Mouse (Mus musculus) CH12.LX (cell line): ENCODE measurements around the gene 4930455H04Rik. TPM values are rescaled to one million over a fixed set of nuclear protein-coding genes. Genes with fewer than 3 reads are reported as not detected.

Experiments
- DNase-seq: peaks from one replicate; pipeline ENCODE4 v3.0.0-alpha.2; 2013; ENCODE audit errors: extremely low read depth
- H3K27ac ChIP-seq: 2 replicates; pipeline ENCODE4 v1.5.1; 2012; ENCODE audit warnings: low read depth, mild to moderate bottlenecking, control low read depth, moderate library complexity; ENCODE audit not compliant: insufficient read depth
- H3K27me3 ChIP-seq: replicated peaks from 2 replicates; pipeline ENCODE3; 2012; ENCODE audit warnings: inconsistent platforms
- H3K36me3 ChIP-seq, 2 experiments: replicated peaks in 1 of 2; 2 replicates each; pipeline versions ENCODE3 to v1.6.1; 2012; ENCODE audit warnings: inconsistent platforms in 1 of 2, low read length in 1 of 2, mild to moderate bottlenecking in 1 of 2, mixed read lengths in 1 of 2, moderate library complexity in 1 of 2; ENCODE audit not compliant: control insufficient read depth in 1 of 2, insufficient read depth in 1 of 2
- H3K4me1 ChIP-seq, 2 experiments: 2 replicates each; pipeline ENCODE4 v1.6.1; 2012; ENCODE audit warnings: inconsistent platforms in 1 of 2, moderate library complexity in 1 of 2; ENCODE audit not compliant: insufficient read depth in 2 of 2, control insufficient read depth in 1 of 2
- H3K4me2 ChIP-seq: 2 replicates; pipeline ENCODE4 v1.6.1; 2012; ENCODE audit warnings: low read depth, mild to moderate bottlenecking, control low read depth; ENCODE audit not compliant: poor library complexity, insufficient read depth, severe bottlenecking
- H3K4me3 ChIP-seq, 3 experiments: fragments of 150-350 bp in 1 of 3; sonication (generic) in 1 of 3; replicated peaks in 1 of 3; 2 replicates each; pipeline versions ENCODE3 to v1.5.1; 2011 to 2012; ENCODE audit warnings: low read depth in 2 of 3, low read length in 2 of 3, mild to moderate bottlenecking in 2 of 3, moderate library complexity in 2 of 3, control low read depth in 1 of 3, improper control_type of control experiment in 1 of 3, inconsistent platforms in 1 of 3, mixed read lengths in 1 of 3; ENCODE audit not compliant: poor library complexity in 1 of 3
- H3K79me2 ChIP-seq: replicated peaks from 2 replicates; pipeline ENCODE4 v1.6.1; 2012; ENCODE audit warnings: mild to moderate bottlenecking, moderate library complexity; ENCODE audit not compliant: control insufficient read depth, poor library complexity, insufficient read depth, severe bottlenecking; ENCODE audit errors: extremely low read depth
- H3K9ac ChIP-seq: 2 replicates; pipeline ENCODE4 v1.6.1; 2012; ENCODE audit warnings: low read depth, mild to moderate bottlenecking, control low read depth, moderate library complexity; ENCODE audit not compliant: insufficient read depth
- H3K9me3 ChIP-seq: replicated peaks from 2 replicates; pipeline ENCODE3; 2012; ENCODE audit warnings: low read length, inconsistent platforms, mixed read lengths
- CHD1 ChIP-seq: IDR thresholded peaks from 2 replicates; pipeline ENCODE4 v1.6.1; 2012; ENCODE audit warnings: low read depth, low read length, improper control_type of control experiment, inconsistent platforms
- CHD2 ChIP-seq: IDR thresholded peaks from 2 replicates; pipeline ENCODE4 v1.6.1; 2011; ENCODE audit warnings: low read length, improper control_type of control experiment
- CTCF ChIP-seq, 2 experiments: IDR thresholded peaks in 1 of 2; conservative IDR thresholded peaks in 1 of 2; 2 replicates each; pipeline ENCODE4 v1.5.1; 2011 to 2012; ENCODE audit warnings: low read depth in 2 of 2, low read length in 2 of 2, improper control_type of control experiment in 1 of 2, inconsistent platforms in 1 of 2, mild to moderate bottlenecking in 1 of 2, moderate library complexity in 1 of 2
- E2F4 ChIP-seq: IDR thresholded peaks from 2 replicates; pipeline ENCODE4 v1.6.1; 2011; ENCODE audit warnings: low read depth, low read length, improper control_type of control experiment; ENCODE audit not compliant: insufficient replicate concordance
- ELF1 ChIP-seq: IDR thresholded peaks from 2 replicates; pipeline ENCODE4 v1.6.1; 2014; ENCODE audit warnings: low read depth, mild to moderate bottlenecking, inconsistent platforms, low read length, improper control_type of control experiment
- ETS1 ChIP-seq: conservative IDR thresholded peaks from 2 replicates; pipeline ENCODE4 v1.6.1; 2012; ENCODE audit warnings: low read depth, mild to moderate bottlenecking, inconsistent platforms, low read length, improper control_type of control experiment, moderate library complexity
- GABPA ChIP-seq: IDR thresholded peaks from 2 replicates; pipeline ENCODE4 v1.6.1; 2012; ENCODE audit warnings: low read depth, low read length, improper control_type of control experiment, inconsistent platforms; ENCODE audit not compliant: insufficient replicate concordance
- IRF4 ChIP-seq: IDR thresholded peaks from 2 replicates; pipeline ENCODE4 v1.6.1; 2014; ENCODE audit warnings: low read depth, mild to moderate bottlenecking, inconsistent platforms, low read length, improper control_type of control experiment
- JUN ChIP-seq: IDR thresholded peaks from 2 replicates; pipeline ENCODE4 v1.6.1; 2011; ENCODE audit warnings: low read depth, mild to moderate bottlenecking, low read length, improper control_type of control experiment, moderate library complexity; ENCODE audit not compliant: insufficient read depth
- JUND ChIP-seq: conservative IDR thresholded peaks from 2 replicates; pipeline ENCODE4 v1.6.1; 2011; ENCODE audit warnings: low read depth, low read length, improper control_type of control experiment
- KAT2A ChIP-seq: IDR thresholded peaks from 2 replicates; pipeline ENCODE4 v1.6.1; 2012; ENCODE audit warnings: low read length, improper control_type of control experiment, inconsistent platforms; ENCODE audit not compliant: insufficient replicate concordance
- MAZ ChIP-seq: IDR thresholded peaks from 2 replicates; pipeline ENCODE4 v1.6.1; 2012; ENCODE audit warnings: low read depth, mild to moderate bottlenecking, inconsistent platforms, low read length, improper control_type of control experiment, moderate library complexity
- MEF2A ChIP-seq: IDR thresholded peaks from 2 replicates; pipeline ENCODE4 v1.6.1; 2014; ENCODE audit warnings: low read depth, mild to moderate bottlenecking, inconsistent platforms, low read length, improper control_type of control experiment, borderline replicate concordance
- MXI1 ChIP-seq: IDR thresholded peaks from 2 replicates; pipeline ENCODE4 v1.6.1; 2011; ENCODE audit warnings: mild to moderate bottlenecking, low read depth, low read length, improper control_type of control experiment
- NELFE ChIP-seq: IDR thresholded peaks from 2 replicates; pipeline ENCODE4 v1.6.1; 2011; ENCODE audit warnings: low read depth, low read length, improper control_type of control experiment
- PAX5 ChIP-seq: IDR thresholded peaks from 2 replicates; pipeline ENCODE4 v1.6.1; 2012; ENCODE audit warnings: low read length, inconsistent platforms, mixed read lengths
- POLR2A ChIP-seq: IDR thresholded peaks from 2 replicates; pipeline ENCODE4 v1.6.1; 2011; ENCODE audit warnings: low read depth, mild to moderate bottlenecking, improper control_type of control experiment, low read length
- RCOR1 ChIP-seq: conservative IDR thresholded peaks from 2 replicates; pipeline ENCODE4 v1.6.1; 2012; ENCODE audit warnings: low read depth, mild to moderate bottlenecking, inconsistent platforms, low read length, improper control_type of control experiment
- SIN3A ChIP-seq: IDR thresholded peaks from 2 replicates; pipeline ENCODE4 v1.6.1; 2012; ENCODE audit warnings: low read length, improper control_type of control experiment, inconsistent platforms
- UBTF ChIP-seq: IDR thresholded peaks from 2 replicates; pipeline ENCODE4 v1.6.1; 2012; ENCODE audit warnings: low read depth, mild to moderate bottlenecking, inconsistent platforms, low read length, improper control_type of control experiment, moderate library complexity
- USF2 ChIP-seq: conservative IDR thresholded peaks from 2 replicates; pipeline ENCODE4 v1.6.1; 2011; ENCODE audit warnings: low read depth, low read length, improper control_type of control experiment
- ZKSCAN1 ChIP-seq: IDR thresholded peaks from 2 replicates; pipeline ENCODE4 v1.6.1; 2012; ENCODE audit warnings: low read depth, inconsistent platforms, low read length, improper control_type of control experiment, borderline replicate concordance
- ZMIZ1 ChIP-seq: IDR thresholded peaks from 2 replicates; pipeline ENCODE4 v1.6.1; 2012; ENCODE audit warnings: low read depth, mild to moderate bottlenecking, inconsistent platforms, low read length, improper control_type of control experiment
- dilution Hi-C: fragments of 300-500 bp; cut with MboI; formaldehyde crosslinking; loops from 2 replicates; pipeline ENCODE4 v1.14.3; 2020; ENCODE audit warnings: low sequenced_read_pairs; ENCODE audit not compliant: extremely low pct_unique_long_range_greater_than_20kb, extremely low pct_ligation_motif_present
- in situ Hi-C: fragments of 300-500 bp; cut with MboI; formaldehyde crosslinking; loops from 3 replicates; pipeline ENCODE4 v1.14.3; 2019; ENCODE audit warnings: low sequenced_read_pairs, low pct_ligation_motif_present, low pct_unique_long_range_greater_than_20kb, mixed read lengths
- polyA plus RNA-seq: library from polyadenylated mRNA; unstranded; fragments of >175 nt; gene quantifications from 2 replicates; pipeline ENCODE4 v1.2.1, GENCODE M21; 2012; ENCODE audit warnings: low read depth; ENCODE audit not compliant: insufficient read length
- total RNA-seq, 2 experiments: library from RNA; depleted of rRNA; stranded (reverse); fragments of 300-350 nt in 1 of 2; fragments of >200 nt in 1 of 2; gene quantifications; 2 replicates each; pipeline ENCODE4 v1.2.3; 2012 to 2014

4930455H04Rik gene
- total and polyA plus RNA-seq, 3 experiments = not detected

DNA sequence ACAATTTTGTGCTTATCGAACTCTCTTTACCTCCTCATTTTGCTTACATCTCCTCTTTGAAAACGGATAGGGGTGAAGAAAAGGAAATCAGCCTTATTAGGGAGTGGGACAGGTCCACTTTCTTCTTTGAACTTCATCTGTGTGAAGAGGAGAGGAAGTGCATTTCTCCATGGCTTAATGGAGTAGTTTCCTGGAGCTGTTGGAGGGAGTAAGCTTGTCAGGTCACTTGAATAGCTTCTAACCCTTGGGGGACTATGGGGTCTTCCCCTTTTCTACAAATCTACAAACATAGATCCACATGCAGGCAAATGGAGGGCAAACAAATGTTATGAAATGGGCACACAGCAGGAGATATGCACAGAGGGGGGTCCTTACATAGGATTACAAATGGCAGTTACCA lies 18.4 kb downstream of the 4930455H04Rik start:
- no peaks in the 10 kb centered on the region for H3K9me3 ChIP-seq
- no peaks in the 10 kb centered on the region for H3K27me3 ChIP-seq
- no peaks in the 10 kb centered on the region for H3K4me1 ChIP-seq
- H3K36me3 ChIP-seq = no peaks in the 10 kb centered on the region
- no peak for DNase-seq
- H3K4me3 ChIP-seq = no peak overlapping the region
- TF ChIP-seq ZKSCAN1 (no peak), MXI1 (no peak)
- dilution Hi-C loops = no loop called here
- in situ Hi-C loops = no loop called here
- no peaks in the 10 kb centered on the region for H3K79me2 ChIP-seq
- H3K27ac ChIP-seq = no peak overlapping the region
- no peak overlapping the region for H3K9ac ChIP-seq
- no peak overlapping the region for H3K4me2 ChIP-seq

DNA sequence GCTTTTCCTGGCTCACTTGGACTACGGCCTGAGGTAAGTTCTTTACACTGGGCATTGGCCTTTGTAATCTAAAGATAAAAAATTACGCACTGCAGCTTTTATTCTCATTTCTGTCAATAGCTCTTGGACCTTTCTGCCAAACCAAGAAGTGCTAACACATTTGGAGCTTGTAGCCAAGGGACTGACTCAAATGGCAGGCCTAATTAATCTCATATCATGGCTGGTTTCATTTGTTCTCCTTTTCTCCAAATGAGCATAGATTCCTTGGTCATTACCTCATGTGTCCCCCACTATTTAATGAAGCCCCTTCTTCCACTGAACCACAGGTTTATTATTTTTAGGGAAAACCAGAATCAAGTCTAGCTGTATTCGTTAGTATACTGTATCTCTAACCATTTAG lies 20.2 kb downstream of the 4930455H04Rik start:
- in situ Hi-C loops (no loop called here), dilution Hi-C loops (no loop called here)
- no peaks in the 10 kb centered on the region for H3K36me3 ChIP-seq
- no peak overlapping the region for H3K9ac ChIP-seq
- H3K79me2 ChIP-seq = no peaks in the 10 kb centered on the region
- no peak for DNase-seq
- H3K4me3 ChIP-seq = no peak overlapping the region
- no peak overlapping the region for H3K27ac ChIP-seq
- H3K27me3 ChIP-seq = no peaks in the 10 kb centered on the region
- H3K9me3 ChIP-seq = no peaks in the 10 kb centered on the region
- no peaks in the 10 kb centered on the region for H3K4me1 ChIP-seq
- H3K4me2 ChIP-seq = no peak overlapping the region
- no peak for TF ChIP-seq JUN
- TF ChIP-seq CTCF (conservative IDR thresholded peaks at IDR 0.05 in 1 of 2, IDR thresholded peaks at IDR 0.05 in 1 of 2; ENCODE audit: low read depth in 2 of 2, low read length in 2 of 2) = no peak
- no peak for TF ChIP-seq ETS1
- TF ChIP-seq CHD1 = no peak
- TF ChIP-seq NELFE = no peak
- TF ChIP-seq KAT2A = no peak
- no peak for TF ChIP-seq E2F4
- no peak for TF ChIP-seq GABPA
- no peak for TF ChIP-seq JUND
- TF ChIP-seq SIN3A = no peak
- no peak for TF ChIP-seq IRF4
- no peak for TF ChIP-seq PAX5
- no peak for TF ChIP-seq CHD2

DNA sequence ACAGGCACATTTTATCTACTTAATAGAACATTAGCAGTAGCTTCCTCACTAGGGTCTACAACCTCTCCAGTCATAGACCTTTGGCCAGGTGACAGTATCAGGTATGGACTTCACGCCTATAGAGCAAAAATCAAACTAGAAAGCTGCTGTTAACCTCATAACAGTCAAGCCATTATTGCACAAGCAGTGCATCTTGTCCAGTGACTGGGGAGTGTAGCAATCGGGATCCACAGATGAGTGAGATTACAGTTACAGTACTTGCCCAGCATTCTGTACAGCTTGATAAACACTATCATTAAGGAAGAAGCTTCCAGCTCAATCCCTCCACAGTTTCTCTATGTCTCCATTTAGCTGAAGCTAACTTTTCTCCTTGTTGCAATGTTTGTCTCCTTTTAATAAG lies 23.1 kb downstream of the 4930455H04Rik start:
- H3K4me3 ChIP-seq = no peak overlapping the region
- H3K4me2 ChIP-seq = no peak overlapping the region
- TF ChIP-seq UBTF (no peak), USF2 (no peak), JUN (no peak), MAZ (no peak), ZMIZ1 (no peak), MXI1 (no peak), RCOR1 (no peak), ELF1 (no peak), MEF2A (no peak), IRF4 (no peak), POLR2A (no peak), ZKSCAN1 (no peak)
- in situ Hi-C loops = no loop called here
- no peaks in the 10 kb centered on the region for H3K4me1 ChIP-seq
- H3K9me3 ChIP-seq = no peaks in the 10 kb centered on the region
- dilution Hi-C loops = no loop called here
- H3K79me2 ChIP-seq = no peaks in the 10 kb centered on the region
- H3K9ac ChIP-seq = no peak overlapping the region
- no peaks in the 10 kb centered on the region for H3K27me3 ChIP-seq
- no peak overlapping the region for H3K27ac ChIP-seq
- DNase-seq = no peak
- no peaks in the 10 kb centered on the region for H3K36me3 ChIP-seq
